Mouse (Mus musculus) forebrain, embryonic 14.5 days (tissue): ENCODE results near the gene Ebf1. TPM values are rescaled to one million over a fixed set of nuclear protein-coding genes. Genes with fewer than 3 reads are reported as not detected.

Experiments used
- ATAC-seq: fragments of 200-750 bp; cut with Nextera tagmentation; 2 replicates; pipeline ENCODE4 v1.8.0; 2017; ENCODE audit warnings: mild to moderate bottlenecking, moderate library complexity
- DNase-seq: peaks from one replicate; pipeline ENCODE4 v3.0.0-alpha.2; 2015; ENCODE audit warnings: low spot score
- H3K27ac ChIP-seq: fragments of 300-500 bp; sonication (generic); 2 replicates; pipeline ENCODE4 v1.5.1; 2014; ENCODE audit warnings: low read depth, mild to moderate bottlenecking, control low read depth, low read length, moderate library complexity
- H3K27me3 ChIP-seq: fragments of 300-500 bp; sonication (generic); replicated peaks from 2 replicates; pipeline ENCODE4 v1.6.1; 2014; ENCODE audit warnings: low read length, control low read depth, mixed read lengths; ENCODE audit not compliant: control insufficient read depth, insufficient read depth
- H3K36me3 ChIP-seq: fragments of 300-500 bp; sonication (generic); 2 replicates; pipeline ENCODE4 v1.6.1; 2014; ENCODE audit warnings: low read length, control low read depth; ENCODE audit not compliant: control insufficient read depth, insufficient read depth
- H3K4me1 ChIP-seq: fragments of 300-500 bp; sonication (generic); 2 replicates; pipeline ENCODE4 v1.6.1; 2014; ENCODE audit warnings: antibody characterized with exemption, low read length, control low read depth; ENCODE audit not compliant: control insufficient read depth, insufficient read depth
- H3K4me2 ChIP-seq: fragments of 300-500 bp; sonication (generic); 2 replicates; pipeline ENCODE4 v1.6.1; 2014; ENCODE audit warnings: mild to moderate bottlenecking, control low read depth, low read length
- H3K4me3 ChIP-seq: fragments of 300-500 bp; sonication (generic); 2 replicates; pipeline ENCODE4 v1.5.1; 2014; ENCODE audit warnings: low read depth, low read length, control low read depth
- H3K9ac ChIP-seq: fragments of 300-500 bp; sonication (generic); 2 replicates; pipeline ENCODE4 v1.6.1; 2014; ENCODE audit warnings: mild to moderate bottlenecking, low read length, control low read depth, moderate library complexity
- H3K9me3 ChIP-seq: fragments of 300-500 bp; sonication (generic); replicated peaks from 2 replicates; pipeline ENCODE4 v1.6.1; 2016; ENCODE audit warnings: low read length, control low read depth, mixed read lengths; ENCODE audit not compliant: control insufficient read depth
- WGBS: fragments of 180-500 bp; shearing (Covaris S2); extraction: QIAGEN DNeasy Blood & Tissue Kit; methylation state at CpG from one replicate; pipeline ENCODE4 v1.1.7; 2014; 5-methylcytosine and 5-hydroxymethylcytosine counted together
- polyA plus RNA-seq: library from polyadenylated mRNA; unstranded; fragments of >200 nt; fragmentation: Nextera tagmentation; extraction: Ambion mirVana; gene quantifications from 2 replicates; pipeline ENCODE4 v1.2.1, GENCODE M21; 2014

Gene Ebf1
- polyA plus RNA-seq, 1 experiment from 2014 or later, result 30.7 TPM

DNA sequence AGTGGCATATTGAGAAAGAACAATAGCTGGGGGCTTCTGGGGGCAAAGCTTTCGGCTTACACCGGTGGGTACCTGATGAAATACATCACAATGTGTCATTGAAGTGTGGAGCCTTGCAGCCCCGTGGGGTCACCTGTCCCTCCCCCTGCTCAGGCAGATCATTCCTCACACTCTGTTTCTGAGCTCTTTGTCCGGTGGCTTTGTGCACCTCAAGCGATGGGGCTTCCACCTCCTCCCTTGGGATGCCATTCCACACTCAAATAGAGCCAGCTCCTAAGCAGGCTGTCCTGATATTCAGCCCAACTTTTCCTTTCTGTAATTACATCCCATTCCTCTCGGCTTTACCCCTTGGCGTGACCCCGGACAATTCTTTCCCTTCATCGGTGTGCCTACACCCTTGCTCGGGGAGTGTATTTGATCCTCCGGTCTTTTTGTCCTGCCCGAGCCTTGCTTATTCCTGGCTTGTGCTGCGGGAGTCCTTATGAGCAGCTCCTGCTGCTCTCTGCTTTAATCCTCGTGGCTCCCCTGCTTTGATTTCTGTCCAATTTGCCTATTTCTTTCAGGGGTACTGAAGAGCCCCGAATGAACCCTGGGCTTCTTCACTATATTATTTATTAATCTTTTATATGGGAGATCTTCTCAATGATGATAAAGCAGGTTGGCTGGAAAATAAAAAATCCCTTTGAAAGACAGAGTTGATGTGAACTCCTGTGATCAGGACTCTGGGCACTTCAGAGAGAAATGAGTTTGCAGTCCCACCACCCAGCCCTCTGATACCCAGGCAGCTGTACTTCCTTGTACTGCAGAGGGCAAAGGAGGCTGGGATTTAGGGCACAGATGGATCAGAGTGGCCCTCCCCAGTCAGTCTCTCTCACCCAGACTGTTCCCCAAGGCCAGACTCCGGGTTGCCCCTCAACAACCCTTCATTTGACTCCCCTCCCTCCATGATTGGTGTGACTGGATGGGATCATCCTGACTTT, 160.5 kb downstream of the Ebf1 start:
- H3K9ac ChIP-seq, result no peak overlapping the region
- peaks cover 79% of the 10 kb centered on the region for H3K27me3 ChIP-seq
- ATAC-seq, result peak; percentile 57
- H3K4me1 ChIP-seq, result no peaks in the 10 kb centered on the region
- peak; percentile 47 for DNase-seq
- no peak overlapping the region for H3K4me3 ChIP-seq
- H3K9me3 ChIP-seq, result no peaks in the 10 kb centered on the region
- 8% methylated on average over 16 of the region's 16 CpGs for WGBS
- H3K36me3 ChIP-seq, result no peaks in the 10 kb centered on the region
- no peak overlapping the region for H3K27ac ChIP-seq
- H3K4me2 ChIP-seq, result no peak overlapping the region

- Histone ChIP-seq H3K9ac (no peak overlapping the region), H3K36me3 (no peaks in the 10 kb centered on the region), H3K4me3 (no peak overlapping the region), H3K4me1 (no peaks in the 10 kb centered on the region), H3K9me3 (no peaks in the 10 kb centered on the region), H3K4me2 (no peak overlapping the region), H3K27ac (no peak overlapping the region), H3K27me3 (peaks cover 86% of the 10 kb centered on the region)
- WGBS, result 93% methylated on average over 1 of the region's 1 CpGs
- DNase-seq, result no peak
- ATAC-seq, result no peak
These were observed 161.9 kb downstream of the Ebf1 start for GRCm38 (mm10) chr11:44779030-44779429.

DNA sequence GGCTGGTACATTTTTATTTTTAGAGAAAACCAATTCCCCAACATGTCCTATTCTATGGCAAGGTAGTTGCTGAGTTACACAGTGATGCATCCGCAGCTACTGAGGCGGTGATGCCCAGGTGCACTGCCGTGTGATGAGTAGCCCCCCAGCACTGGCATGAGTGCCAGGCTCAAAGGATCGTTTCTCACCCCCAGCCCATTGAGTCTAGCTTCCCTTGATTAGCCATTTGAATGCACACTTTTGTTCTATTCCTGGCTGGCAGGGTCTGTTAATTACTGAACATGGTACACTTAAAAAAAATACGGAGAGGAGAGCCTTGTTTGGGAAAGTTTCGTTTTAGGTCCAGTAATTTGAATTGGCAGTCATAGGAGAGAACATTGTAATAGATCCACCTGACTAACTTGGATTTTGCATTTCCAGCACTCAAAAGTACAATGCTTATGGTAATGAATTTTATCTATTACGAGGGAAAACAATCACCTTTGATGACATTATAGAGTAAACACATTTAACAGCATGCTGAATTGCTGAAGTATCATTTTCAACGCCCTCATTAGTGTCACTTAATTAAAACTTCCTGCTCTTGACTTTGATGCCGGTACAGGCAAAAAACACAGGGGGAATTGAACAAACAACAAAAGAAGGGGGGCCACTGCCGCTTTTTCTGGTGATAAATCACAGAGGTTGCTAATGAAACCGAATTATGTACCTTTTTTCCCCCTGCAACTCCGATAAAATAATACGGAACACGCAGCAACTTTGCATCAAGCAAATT, 167.3 kb downstream of the Ebf1 start:
- Histone ChIP-seq H3K9me3 (no peaks in the 10 kb centered on the region), H3K4me3 (no peak overlapping the region), H3K4me2 (no peak overlapping the region; the same call in 1 of the 2 replicates), H3K4me1 (peaks cover 4% of the 10 kb centered on the region; the same call in 1 of the 2 replicates), H3K27ac (no peak overlapping the region), H3K9ac (no peak overlapping the region), H3K27me3 (peaks cover 69% of the 10 kb centered on the region), H3K36me3 (no peaks in the 10 kb centered on the region)
- peak; percentile 71 for DNase-seq
- 13% methylated on average over 14 of the region's 14 CpGs for WGBS
- peak; percentile 65 for ATAC-seq

GRCm38 (mm10) chr11:44785063-44785462, 167.9 kb downstream of the Ebf1 start:
- WGBS, result 4% methylated on average over 7 of the region's 7 CpGs
- H3K9ac ChIP-seq, result no peak overlapping the region
- H3K9me3 ChIP-seq, result no peaks in the 10 kb centered on the region
- no peak overlapping the region for H3K27ac ChIP-seq
- H3K27me3 ChIP-seq, result peaks cover 70% of the 10 kb centered on the region
- no peak overlapping the region for H3K4me3 ChIP-seq
- H3K4me1 ChIP-seq, result peaks cover 4% of the 10 kb centered on the region; the same call in 1 of the 2 replicates
- ATAC-seq (peak; percentile 94), DNase-seq (peak; percentile 84)
- no peak overlapping the region; the same call in 1 of the 2 replicates for H3K4me2 ChIP-seq
- H3K36me3 ChIP-seq, result no peaks in the 10 kb centered on the region

DNA sequence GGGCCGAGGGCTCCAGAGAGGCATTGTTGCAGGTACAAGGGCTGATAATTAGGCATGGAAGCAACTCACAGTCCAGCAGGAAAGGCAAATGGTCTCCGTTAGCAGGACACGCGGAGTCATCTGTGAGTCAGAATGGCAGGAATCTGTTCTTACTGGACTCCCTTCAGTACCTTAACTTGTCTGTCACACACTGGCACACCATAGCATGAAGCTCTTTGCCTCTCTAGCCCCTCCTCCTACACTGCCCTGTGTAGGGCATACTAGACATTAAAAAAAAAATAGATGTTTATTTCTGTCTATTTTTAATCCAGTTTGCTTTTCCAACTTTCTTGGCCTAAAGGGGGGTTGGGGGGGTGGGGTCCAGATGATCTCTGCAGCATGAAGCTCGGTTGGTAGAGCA, 168.4 kb downstream of the Ebf1 start:
- Histone ChIP-seq H3K27me3 (peaks cover 70% of the 10 kb centered on the region), H3K9me3 (no peaks in the 10 kb centered on the region), H3K4me2 (no peak overlapping the region), H3K4me3 (no peak overlapping the region), H3K36me3 (no peaks in the 10 kb centered on the region), H3K27ac (no peak overlapping the region), H3K9ac (no peak overlapping the region), H3K4me1 (peaks cover 4% of the 10 kb centered on the region; the same call in 1 of the 2 replicates)
- DNase-seq, result no peak
- peak; percentile 63 for ATAC-seq
- 10% methylated on average over 5 of the region's 5 CpGs for WGBS

DNA sequence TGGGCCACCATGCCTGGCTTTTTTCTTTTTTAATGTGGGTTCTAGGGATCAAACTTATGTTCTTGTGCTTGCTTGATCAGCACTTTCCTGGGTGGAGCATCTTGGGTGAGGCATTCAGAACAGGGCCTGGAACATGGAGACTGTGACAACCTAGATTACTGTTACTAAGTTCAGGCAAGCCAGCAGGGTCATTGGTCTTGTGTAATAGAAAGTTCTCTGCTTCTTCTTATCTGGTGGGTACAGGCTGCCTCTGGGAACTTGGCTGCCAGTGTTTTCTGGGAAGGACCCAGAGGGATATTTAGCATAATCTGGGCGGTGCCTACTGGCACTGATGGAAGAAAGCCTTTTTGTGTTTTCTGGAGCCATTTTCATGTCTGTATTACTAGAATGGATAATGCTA, 170.9 kb downstream of the Ebf1 start:
- Histone ChIP-seq H3K4me3 (no peak overlapping the region), H3K9ac (no peak overlapping the region), H3K4me1 (peaks cover 4% of the 10 kb centered on the region), H3K9me3 (no peaks in the 10 kb centered on the region), H3K27me3 (peaks cover 70% of the 10 kb centered on the region), H3K36me3 (no peaks in the 10 kb centered on the region), H3K4me2 (no peak overlapping the region), H3K27ac (no peak overlapping the region)
- 89% methylated on average over 1 of the region's 1 CpGs for WGBS
- ATAC-seq (no peak), DNase-seq (no peak)

GRCm38 (mm10) chr11:44792816-44793215, 175.7 kb downstream of the Ebf1 start:
- WGBS, result 5% methylated on average over 3 of the region's 3 CpGs
- H3K4me1 ChIP-seq, result peaks cover 8% of the 10 kb centered on the region
- H3K9me3 ChIP-seq, result no peaks in the 10 kb centered on the region
- no peak overlapping the region for H3K27ac ChIP-seq
- H3K36me3 ChIP-seq, result no peaks in the 10 kb centered on the region
- no peak overlapping the region for H3K9ac ChIP-seq
- ATAC-seq (no peak), DNase-seq (peak; percentile 20)
- H3K27me3 ChIP-seq, result peaks cover 75% of the 10 kb centered on the region
- H3K4me3 ChIP-seq, result no peak overlapping the region
- no peak overlapping the region for H3K4me2 ChIP-seq

DNA sequence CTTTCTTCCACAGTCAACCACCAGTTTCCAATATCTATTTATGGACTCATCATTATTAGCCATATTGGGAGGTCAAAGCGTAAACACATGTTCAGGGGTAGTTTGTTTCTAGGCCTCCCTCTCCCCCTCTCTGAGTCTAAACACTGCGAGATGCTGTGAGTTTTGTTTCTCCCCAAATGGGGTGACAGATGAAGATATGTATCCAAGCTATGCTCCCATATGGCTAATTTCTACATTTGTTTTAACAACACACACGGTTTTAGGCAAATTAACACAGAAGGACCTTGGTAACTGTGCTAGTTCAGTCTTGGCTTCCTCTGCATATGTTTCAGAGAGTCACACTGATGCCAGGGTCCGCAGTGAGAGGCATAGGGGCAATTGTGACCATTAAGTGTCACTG, 177.8 kb downstream of the Ebf1 start:
- H3K4me1 ChIP-seq, result peaks cover 10% of the 10 kb centered on the region
- no peak overlapping the region for H3K4me3 ChIP-seq
- no peak overlapping the region for H3K9ac ChIP-seq
- no peak overlapping the region for H3K4me2 ChIP-seq
- no peaks in the 10 kb centered on the region for H3K36me3 ChIP-seq
- peaks cover 60% of the 10 kb centered on the region for H3K27me3 ChIP-seq
- 73% methylated on average over 4 of the region's 4 CpGs for WGBS
- peak; percentile 57; the same call in 1 of the 2 replicates for ATAC-seq
- H3K27ac ChIP-seq, result no peak overlapping the region
- H3K9me3 ChIP-seq, result no peaks in the 10 kb centered on the region
- peak; percentile 71 for DNase-seq
